Mouse (Mus musculus) brown adipose tissue, adult 24 weeks (tissue): ENCODE results near the gene Gpr179. TPM values are rescaled to one million over a fixed set of nuclear protein-coding genes. Genes with fewer than 3 reads are reported as not detected.

Source experiments
- H3K27ac ChIP-seq: fragments of 200-500 bp; replicated peaks from 2 replicates; pipeline ENCODE4 v1.5.1; 2012; ENCODE audit warnings: low read depth, mild to moderate bottlenecking, low read length
- H3K4me1 ChIP-seq: fragments of 200-500 bp; 2 replicates; pipeline ENCODE4 v1.6.1; 2012; ENCODE audit warnings: low read length, mixed read lengths; ENCODE audit not compliant: control insufficient read depth, insufficient read depth, insufficient read length
- H3K4me3 ChIP-seq: fragments of 200-500 bp; 2 replicates; pipeline ENCODE4 v1.5.1; 2012; ENCODE audit warnings: low read depth, mild to moderate bottlenecking, low read length, moderate library complexity; ENCODE audit not compliant: insufficient read depth
- polyA plus RNA-seq: library from polyadenylated mRNA; stranded (reverse); fragments of >200 nt; gene quantifications from 2 replicates; pipeline ENCODE4 v1.2.4, GENCODE M21; 2012; ENCODE audit not compliant: missing spikeins, insufficient read depth, insufficient read length

The Gpr179 gene
- polyA plus RNA-seq, 1 experiment = not detected

GRCm38 (mm10) chr11:97296542-97296941 is 55.3 kb downstream of the Gpr179 start:
- no peak overlapping the region for H3K27ac ChIP-seq
- H3K4me3 ChIP-seq = no peak overlapping the region
- H3K4me1 ChIP-seq = peaks cover 2% of the 10 kb centered on the region; the same call in 1 of the 2 replicates

- H3K27ac ChIP-seq = no peak overlapping the region
- H3K4me3 ChIP-seq = no peak overlapping the region
- H3K4me1 ChIP-seq = no peaks in the 10 kb centered on the region
Measured at GRCm38 (mm10) chr11:97292731-97293130, 59.1 kb downstream of the Gpr179 start.

DNA sequence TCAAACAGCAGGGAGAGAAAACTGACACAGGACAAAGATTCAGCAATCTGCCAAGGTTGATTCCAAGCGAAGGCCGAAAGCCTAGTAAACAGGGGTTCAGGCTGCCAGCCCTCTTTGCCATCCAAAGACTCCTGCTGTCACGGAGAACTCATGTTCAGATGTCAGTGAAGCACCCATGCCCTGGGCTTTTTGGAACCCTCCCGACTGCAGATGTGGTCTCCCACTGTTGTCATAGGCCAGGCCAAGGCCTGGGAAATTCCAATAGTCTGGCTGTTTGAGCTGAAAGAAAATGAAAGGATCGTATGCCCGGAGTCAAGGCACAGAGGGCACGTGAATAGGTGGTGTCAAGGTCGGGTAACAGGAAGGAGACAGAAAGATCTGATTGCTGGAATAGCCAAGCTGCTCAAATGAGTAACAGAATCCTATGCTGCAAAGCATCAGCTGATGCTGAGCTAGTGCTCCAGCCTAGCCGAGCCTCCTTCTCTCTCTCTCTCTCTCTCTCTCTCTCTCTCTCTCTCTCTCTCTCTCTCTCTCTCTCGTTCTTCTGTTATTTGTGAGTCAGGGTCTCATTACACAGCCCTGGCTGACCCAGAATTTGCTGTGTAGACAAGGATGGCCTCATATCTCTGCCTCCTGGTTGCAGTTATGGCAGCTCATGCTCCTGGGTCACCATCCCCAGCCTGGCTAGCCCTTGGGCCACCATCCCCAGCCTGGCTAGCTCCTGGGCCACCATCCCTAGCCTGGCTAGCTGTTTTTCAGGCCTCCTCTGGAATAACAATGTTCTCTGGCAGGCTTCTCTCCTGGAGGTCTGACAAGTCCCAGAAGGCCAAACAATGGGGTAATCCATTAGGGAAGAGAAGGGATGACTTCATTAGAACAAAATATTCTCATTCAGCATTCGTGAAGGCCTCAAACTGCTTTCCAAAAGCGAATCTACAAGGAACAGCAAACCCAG is 62.3 kb downstream of the Gpr179 start:
- Histone ChIP-seq H3K4me1 (no peaks in the 10 kb centered on the region), H3K4me3 (no peak overlapping the region), H3K27ac (no peak overlapping the region)

DNA sequence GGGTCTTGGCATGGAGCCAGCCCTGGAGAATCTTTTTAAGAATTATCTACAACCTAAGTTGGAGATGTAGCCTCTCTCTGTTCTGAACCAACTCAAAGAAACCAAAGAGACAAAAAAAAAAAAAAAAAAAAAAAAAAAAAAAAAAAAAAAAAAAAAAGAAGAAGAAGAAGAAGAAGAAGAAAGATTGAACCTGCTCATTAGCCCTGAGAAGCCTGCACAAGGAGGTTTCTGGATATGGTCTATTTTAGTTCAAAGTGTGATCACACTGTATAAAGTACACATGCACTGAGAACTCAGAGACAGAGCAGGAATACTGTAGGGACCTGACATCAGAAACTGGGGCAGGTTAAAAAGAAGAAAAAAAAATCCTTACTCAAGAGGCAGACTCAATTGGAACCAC is 64.2 kb downstream of the Gpr179 start:
- Histone ChIP-seq H3K4me3 (no peak overlapping the region), H3K27ac (no peak overlapping the region), H3K4me1 (no peaks in the 10 kb centered on the region)

- H3K4me3 ChIP-seq = no peak overlapping the region
- no peak overlapping the region for H3K27ac ChIP-seq
- no peaks in the 10 kb centered on the region for H3K4me1 ChIP-seq
Measured at GRCm38 (mm10) chr11:97286973-97287372, 64.9 kb downstream of the Gpr179 start.

GRCm38 (mm10) chr11:97285852-97286775 is 65.8 kb downstream of the Gpr179 start:
- H3K27ac ChIP-seq = no peak overlapping the region
- no peaks in the 10 kb centered on the region for H3K4me1 ChIP-seq
- H3K4me3 ChIP-seq = no peak overlapping the region

- Histone ChIP-seq H3K27ac (no peak overlapping the region), H3K4me3 (no peak overlapping the region), H3K4me1 (no peaks in the 10 kb centered on the region)
Measured at GRCm38 (mm10) chr11:97284854-97285253, 67.0 kb downstream of the Gpr179 start.

DNA sequence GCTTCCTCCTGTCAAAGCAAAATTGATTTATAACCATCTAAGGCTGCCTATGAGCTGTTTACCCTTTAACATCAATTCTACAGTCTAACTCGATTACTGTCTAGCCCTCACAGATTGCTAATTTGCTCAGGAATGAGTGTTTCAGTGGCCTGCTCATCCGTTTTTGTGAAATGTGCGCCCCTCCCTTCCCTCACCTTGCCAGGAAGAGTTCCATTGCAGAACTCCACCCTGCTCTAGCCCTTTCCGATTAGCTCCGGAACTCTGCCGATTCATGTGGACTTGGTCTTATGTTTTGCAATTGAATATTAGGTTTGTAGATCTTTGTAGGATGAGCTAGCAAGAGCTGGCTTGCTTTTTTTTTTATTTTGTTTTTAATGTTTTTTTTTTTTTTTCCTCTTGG is 69.7 kb downstream of the Gpr179 start:
- no peak overlapping the region for H3K27ac ChIP-seq
- no peaks in the 10 kb centered on the region; the same call in 1 of the 2 replicates for H3K4me1 ChIP-seq
- no peak overlapping the region for H3K4me3 ChIP-seq

Other genes with a start within 250 kb of the Gpr179 start
- 0.75 and 1.1 TPM in 2 replicates for gene Tbx21, start 236.7 kb downstream of the Gpr179 start, polyA plus RNA-seq
- gene Tbkbp1, start 200.6 kb downstream of the Gpr179 start, polyA plus RNA-seq = 27.4 and 29.8 TPM in 2 replicates
- gene Kpnb1, start 164.2 kb downstream of the Gpr179 start, polyA plus RNA-seq = 40.7 and 57.4 TPM in 2 replicates
- gene Npepps, start 71.4 kb downstream of the Gpr179 start, polyA plus RNA-seq = 28.5 and 33.2 TPM in 2 replicates
- 51.3 and 53.2 TPM in 2 replicates for gene Mrpl45, start 36.4 kb downstream of the Gpr179 start, polyA plus RNA-seq
- gene Socs7, start 10.5 kb upstream of the Gpr179 start, polyA plus RNA-seq = 5.7 and 6.3 TPM in 2 replicates
- 5.5 and 6.7 TPM in 2 replicates for gene Arhgap23, start 63.5 kb upstream of the Gpr179 start, polyA plus RNA-seq
- not detected in 2 replicates for gene 4933428G20Rik, start 148.3 kb upstream of the Gpr179 start, polyA plus RNA-seq
- gene Srcin1, start 224.1 kb upstream of the Gpr179 start, polyA plus RNA-seq = 0.21 and 0.32 TPM in 2 replicates